Mouse (Mus musculus): ENCODE measurements around the gene Rprd1b.

GRCm38 (mm10) chr2:158145528-158146065 lies 117.3 kb downstream of the Rprd1b start:
- no peak for TF ChIP-seq CTCF (IDR thresholded peaks at IDR 0.05; ENCODE audit: extremely low read depth, insufficient read length, insufficient replicate concordance, low read depth, low read length)
- TF ChIP-seq POLR2A (IDR thresholded peaks at IDR 0.05; ENCODE audit: low read depth, low read length), result no peak

All from small intestine, adult 2 months (tissue).